Mouse (Mus musculus) megakaryocyte, embryonic 14.5 days (primary cell): ENCODE results near the gene Fam117a.

Experiments
- FLI1 ChIP-seq: IDR thresholded peaks from 2 replicates; pipeline ENCODE4 v1.6.1; 2012; ENCODE audit warnings: low read length, inconsistent platforms, mixed read lengths
- GATA1 ChIP-seq: IDR thresholded peaks from 3 replicates; pipeline ENCODE4 v1.6.1; 2012; ENCODE audit warnings: mixed read lengths, low read length, inconsistent platforms, borderline replicate concordance

GRCm38 (mm10) chr11:95367011-95367735, 30.4 kb downstream of the Fam117a start:
- TF ChIP-seq GATA1, result no peak
- TF ChIP-seq FLI1, result no peak
